Mouse (Mus musculus): Measurements from ENCODE around the gene Traf1.

Traf1 gene

DNA sequence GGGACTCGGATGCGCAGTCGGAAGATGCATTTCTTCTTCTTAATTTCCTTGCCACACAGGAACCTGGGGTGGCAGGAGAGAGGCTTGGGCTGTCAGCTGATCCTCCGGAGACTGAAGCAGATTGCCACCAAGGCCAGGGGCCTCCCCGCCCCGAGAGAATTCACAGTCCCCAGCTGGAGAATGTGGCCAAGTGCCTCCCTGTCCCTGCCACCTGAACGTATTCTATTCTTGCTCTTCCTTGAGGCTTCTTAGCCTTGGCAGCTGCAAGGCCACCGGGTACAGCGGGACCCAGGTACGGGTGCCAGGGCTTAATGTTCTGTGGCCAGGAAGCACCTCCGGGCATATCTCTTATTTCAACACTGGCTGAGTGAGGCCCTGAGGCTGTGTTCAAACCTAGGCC, 61.9 kb downstream of the Traf1 start:
- ChIA-PET POLR2A (interaction anchor here in 3 of 4 experiments (0.7 to 6.9 kb wide), 6 partner anchors 28 to 168 kb away, joined by 3 to 40 read pairs (median 3); partner anchors contain the start of gene Hspa5 (in 1 of the 3)), CTCF (no interaction called here)

DNA sequence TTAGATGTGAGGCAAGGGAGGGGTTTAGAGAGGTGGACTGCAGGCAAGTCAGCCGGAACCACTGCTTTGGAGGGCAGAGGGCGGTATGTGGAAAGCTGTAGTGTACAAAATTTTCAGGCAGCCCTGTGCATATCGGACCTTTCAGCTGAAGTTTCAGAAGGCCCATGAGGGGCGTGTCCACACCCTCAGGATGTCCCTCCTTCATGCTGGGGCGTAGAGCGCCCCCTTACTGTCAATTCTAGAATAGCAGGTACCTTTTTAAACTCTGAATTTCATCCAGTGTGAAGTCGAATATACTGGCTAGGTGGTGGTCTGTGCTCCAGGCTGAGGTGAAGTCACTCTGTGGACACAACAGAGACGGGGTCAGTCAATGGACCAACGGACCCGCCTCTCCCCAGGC, 63.8 kb downstream of the Traf1 start:
- POLR2A ChIA-PET: interaction anchor here in 2 of 4 experiments (0.6 to 2.1 kb wide), 10 partner anchors 9 to 170 kb away, joined by 3 to 12 read pairs (median 3); partner anchors contain the start of genes Hspa5 (in 1 of the 2) and Phf19 (in 1 of the 2)
- CTCF ChIA-PET: interaction anchor here (0.6 to 1.6 kb wide), 32 partner anchors 9 to 468 kb away, joined by 3 to 9 read pairs (median 3); partner anchors contain the start of genes Cutal (in 1 of the 4), Psmd5 (in 1 of the 4) and Traf1 (in 1 of the 4)

- CTCF ChIA-PET: interaction anchor here in 3 of 4 experiments (0.6 to 1.6 kb wide), 19 partner anchors 8 to 1428 kb away, joined by 3 to 8 read pairs (median 4); partner anchors contain the start of genes Cutal (in 1 of the 3) and Psmd5 (in 1 of the 3)
- POLR2A ChIA-PET: interaction anchor here in 2 of 4 experiments (0.5 to 2.1 kb wide), 7 partner anchors 10 to 1913 kb away, joined by 3 to 12 read pairs (median 3); no protein-coding TSS in a partner anchor
Measured at GRCm38 (mm10) chr2:34896821-34897460, 64.6 kb downstream of the Traf1 start.

DNA sequence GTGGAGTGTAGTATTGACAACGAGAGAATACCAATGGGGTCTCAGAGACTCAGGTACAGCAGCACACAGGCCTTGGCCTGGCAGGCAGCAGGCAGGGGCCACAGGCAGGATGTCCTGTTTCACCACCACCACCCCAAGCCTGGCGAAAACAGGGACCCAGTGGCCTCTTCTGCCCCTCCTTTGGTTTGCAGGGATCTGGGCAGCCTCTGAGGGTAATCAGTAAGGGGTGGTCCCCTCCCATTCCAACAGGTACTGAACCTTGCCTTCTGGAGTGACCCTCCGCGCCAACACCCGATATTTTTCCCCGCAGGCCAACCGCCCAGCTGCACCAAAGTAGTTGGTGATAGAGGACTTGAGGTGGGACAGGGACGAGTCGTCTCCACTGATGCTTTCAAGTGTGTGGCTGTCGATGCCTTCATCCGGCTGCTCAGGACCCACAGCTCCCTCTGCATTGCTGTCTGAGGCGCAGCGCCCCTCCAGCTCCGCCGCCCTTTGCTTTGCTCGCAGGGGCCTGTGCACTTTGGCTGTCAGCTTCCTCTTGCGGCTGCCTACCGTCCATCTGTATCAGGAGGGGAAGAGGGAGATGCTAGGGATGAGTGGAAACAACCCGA, 66.0 kb downstream of the Traf1 start:
- POLR2A ChIA-PET: interaction anchor here in 3 of 4 experiments (0.6 to 2.1 kb wide), 8 partner anchors 9 to 236 kb away, joined by 3 to 12 read pairs (median 3); partner anchors contain the start of gene Cutal (in 1 of the 3)
- CTCF ChIA-PET: interaction anchor here in 3 of 4 experiments (0.5 to 1.6 kb wide), 4 partner anchors 9 to 320 kb away, joined by 3 to 16 read pairs (median 4); no protein-coding TSS in a partner anchor

DNA sequence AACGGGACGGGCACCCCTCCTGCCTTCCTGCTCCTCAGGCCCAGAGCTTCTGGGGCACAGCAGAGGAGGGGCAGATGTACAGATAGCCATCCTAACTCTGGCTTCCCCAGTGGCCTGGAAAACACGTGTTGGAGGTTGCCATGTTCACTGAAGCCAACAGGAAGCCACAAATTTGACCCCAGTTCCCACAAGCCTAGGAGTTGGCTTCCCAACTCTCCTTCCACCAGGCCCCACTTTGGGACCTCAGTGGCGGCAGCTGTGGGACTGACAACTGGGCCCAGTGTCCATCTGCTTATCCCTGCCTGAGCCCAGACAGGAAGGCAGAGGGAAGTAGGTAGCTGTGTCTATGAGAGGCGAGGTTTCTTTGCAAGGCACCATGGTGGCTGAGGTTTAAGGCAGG, 67.6 kb downstream of the Traf1 start:
- POLR2A ChIA-PET: interaction anchor here in 3 of 4 experiments (0.8 to 1.0 kb wide), 3 partner anchors 9 to 17 kb away, joined by 3 read pairs; no protein-coding TSS in a partner anchor
- CTCF ChIA-PET: interaction anchor here in 1 of 4 experiments (0.6 kb wide), 1 partner anchor 24 kb away, joined by 7 read pairs; no protein-coding TSS in a partner anchor

Data from embryonic stem cell, embryonic (primary cell).